Mouse (Mus musculus): ENCODE results near the gene Mpp1.

DNA sequence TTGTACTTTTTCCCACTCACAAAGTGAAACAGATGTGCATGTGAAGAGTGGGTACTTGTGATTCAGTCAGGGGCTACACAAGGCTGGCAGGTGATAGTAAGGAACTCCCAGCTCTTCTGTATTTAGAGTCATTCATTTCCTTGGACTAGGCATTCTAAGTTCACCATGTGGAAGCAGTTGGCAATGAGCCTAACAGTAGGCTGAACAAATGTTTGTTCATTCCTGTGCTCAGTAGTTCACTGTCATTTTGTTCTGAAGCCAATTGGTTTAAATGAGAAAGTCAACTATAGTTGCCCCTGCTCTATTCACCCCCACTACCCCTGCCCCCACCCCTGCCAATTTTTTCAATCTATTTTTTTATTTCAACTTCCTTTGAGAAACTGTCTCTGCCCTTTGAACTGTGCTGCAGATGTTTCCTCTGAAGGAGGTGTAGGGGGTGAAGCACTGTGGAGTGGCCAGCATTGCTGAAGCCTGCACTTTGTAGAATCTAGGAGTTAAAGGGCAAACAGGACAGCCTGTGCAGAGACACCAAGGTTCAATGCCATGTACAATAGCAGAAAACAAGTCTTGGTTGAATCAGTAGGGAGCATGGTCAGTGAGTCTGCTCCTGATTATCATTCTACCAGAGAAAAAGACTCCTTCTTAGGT, 2.4 kb downstream of the Mpp1 start:
- no peak for TF ChIP-seq CTCF (IDR thresholded peaks at IDR 0.05; ENCODE audit: low read depth, low read length)
- TF ChIP-seq EP300 (IDR thresholded peaks at IDR 0.05; ENCODE audit: insufficient read depth, low read depth, low read length), result no peak
